Mouse (Mus musculus) forebrain, embryonic 10.5 days (tissue): ENCODE results near the gene Spon1. TPM values are rescaled to one million over a fixed set of nuclear protein-coding genes. Genes with fewer than 3 reads are reported as not detected.

Experiments used
- DNase-seq: peaks from one replicate; pipeline ENCODE4 v3.0.0-alpha.2; 2017; ENCODE audit warnings: low spot score; ENCODE audit errors: extremely low spot score
- H3K27ac ChIP-seq: fragments of 300-500 bp; sonication (generic); 2 replicates; pipeline ENCODE4 v1.5.1; 2016; ENCODE audit warnings: mild to moderate bottlenecking
- H3K27me3 ChIP-seq: fragments of 300-500 bp; sonication (generic); 2 replicates; pipeline ENCODE4 v1.6.1; 2016; ENCODE audit warnings: mild to moderate bottlenecking; ENCODE audit not compliant: poor library complexity, severe bottlenecking
- H3K36me3 ChIP-seq: fragments of 300-500 bp; sonication (generic); replicated peaks from 2 replicates; pipeline ENCODE4 v1.6.1; 2016; ENCODE audit warnings: mild to moderate bottlenecking, moderate library complexity
- H3K4me1 ChIP-seq: fragments of 300-500 bp; sonication (generic); 2 replicates; pipeline ENCODE4 v1.6.1; 2016
- H3K4me3 ChIP-seq: fragments of 300-500 bp; sonication (generic); 2 replicates; pipeline ENCODE4 v1.5.1; 2016; ENCODE audit warnings: mild to moderate bottlenecking, moderate library complexity
- H3K9me3 ChIP-seq: fragments of 300-500 bp; sonication (generic); 2 replicates; pipeline ENCODE4 v1.6.1; 2016; ENCODE audit warnings: mild to moderate bottlenecking, moderate library complexity
- WGBS: fragments of 180-500 bp; shearing (Covaris S2); methylation state at CpG from one replicate; pipeline ENCODE4 v1.1.7; 2016; 5-methylcytosine and 5-hydroxymethylcytosine counted together
- polyA plus RNA-seq: library from polyadenylated mRNA; unstranded; fragments of >200 nt; fragmentation: Nextera tagmentation; extraction: Ambion mirVana; gene quantifications from 2 replicates; pipeline ENCODE4 v1.2.1, GENCODE M21; 2016

Gene Spon1
- polyA plus RNA-seq, 1 experiment from 2014 or later = 10.3 TPM

DNA sequence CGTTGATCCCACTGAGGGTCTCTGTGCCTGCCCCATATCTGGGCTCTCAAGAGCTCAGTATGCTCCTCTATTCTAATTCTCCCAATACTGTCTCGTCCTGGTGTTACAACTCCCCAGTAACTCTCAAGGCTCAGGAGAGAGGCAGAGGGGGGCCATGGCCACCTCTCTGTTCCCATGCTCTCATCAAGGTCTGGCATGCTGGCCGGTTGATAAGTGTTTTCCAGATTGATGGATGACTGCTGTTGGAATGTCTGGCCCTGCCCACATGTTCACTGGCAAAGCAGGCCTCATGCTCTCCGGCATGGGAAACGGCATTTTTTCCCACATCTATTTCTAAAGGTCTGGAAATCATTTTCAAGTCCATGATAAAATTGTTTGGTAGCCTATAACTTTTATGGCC is 29.4 kb downstream of the Spon1 start:
- H3K9me3 ChIP-seq = no peaks in the 10 kb centered on the region; the same call in 1 of the 2 replicates
- H3K27ac ChIP-seq = no peak overlapping the region
- H3K4me1 ChIP-seq = no peaks in the 10 kb centered on the region
- no peak for DNase-seq
- no peak overlapping the region for H3K4me3 ChIP-seq
- no peaks in the 10 kb centered on the region for H3K36me3 ChIP-seq
- H3K27me3 ChIP-seq = no peaks in the 10 kb centered on the region
- WGBS = 83% methylated on average over 5 of the region's 5 CpGs

DNA sequence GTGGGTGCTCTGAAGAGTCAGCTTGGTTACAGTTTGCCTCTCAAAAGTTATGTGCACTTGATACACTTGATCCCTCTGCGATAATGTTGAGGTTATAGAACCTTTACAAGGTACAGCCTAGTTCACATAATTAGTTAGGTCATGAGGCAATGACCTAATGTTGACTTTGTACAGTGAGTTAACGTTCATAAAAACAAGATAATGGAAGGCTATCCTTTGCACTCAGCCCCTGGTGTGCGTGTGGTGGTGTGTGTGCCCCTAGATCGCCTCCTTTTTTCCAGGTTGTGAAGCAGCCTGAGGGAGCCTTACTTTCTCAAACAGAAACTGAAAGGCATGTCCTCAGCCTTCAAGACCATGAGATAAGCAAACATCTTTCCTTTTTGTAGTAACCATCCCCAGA is 31.3 kb downstream of the Spon1 start:
- Histone ChIP-seq H3K36me3 (no peaks in the 10 kb centered on the region), H3K27me3 (no peaks in the 10 kb centered on the region), H3K4me1 (no peaks in the 10 kb centered on the region), H3K4me3 (no peak overlapping the region), H3K27ac (no peak overlapping the region), H3K9me3 (no peaks in the 10 kb centered on the region; the same call in 1 of the 2 replicates)
- no peak for DNase-seq
- 93% methylated on average over 4 of the region's 4 CpGs for WGBS

DNA sequence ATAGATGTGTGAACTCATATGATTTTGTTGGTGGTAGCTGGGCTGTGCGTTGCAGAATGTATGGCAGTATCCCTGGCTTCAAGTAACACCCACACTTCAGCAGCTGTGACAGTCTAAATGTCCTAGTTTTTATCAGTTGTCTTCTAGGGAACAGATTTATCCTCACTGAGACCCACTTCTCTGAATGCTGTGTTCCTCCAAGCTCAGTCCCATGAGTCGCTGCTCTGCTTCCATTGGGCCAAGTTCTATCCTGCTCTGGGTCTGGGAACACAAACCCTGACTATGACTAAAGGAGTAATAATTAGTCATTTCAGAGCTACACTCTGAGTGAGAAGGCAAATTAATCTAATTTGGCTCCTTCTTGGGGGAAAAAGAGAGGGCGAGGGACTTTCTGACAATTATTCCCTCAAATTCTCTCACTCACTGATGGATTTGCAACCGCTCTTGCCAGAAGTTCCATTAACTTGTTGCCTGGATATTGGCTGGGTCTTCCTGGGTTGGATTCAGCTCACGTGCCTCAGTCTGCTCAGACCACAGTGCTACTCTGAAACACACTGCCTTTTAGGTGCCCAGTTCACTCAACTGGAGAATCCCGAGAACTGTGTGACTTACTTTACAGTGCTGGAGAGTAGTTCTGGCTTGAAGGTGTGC is 32.9 kb downstream of the Spon1 start:
- Histone ChIP-seq H3K36me3 (no peaks in the 10 kb centered on the region), H3K27ac (no peak overlapping the region), H3K9me3 (no peaks in the 10 kb centered on the region; the same call in 1 of the 2 replicates), H3K27me3 (no peaks in the 10 kb centered on the region), H3K4me1 (no peaks in the 10 kb centered on the region), H3K4me3 (no peak overlapping the region)
- 91% methylated on average over 6 of the region's 6 CpGs for WGBS
- DNase-seq = no peak

DNA sequence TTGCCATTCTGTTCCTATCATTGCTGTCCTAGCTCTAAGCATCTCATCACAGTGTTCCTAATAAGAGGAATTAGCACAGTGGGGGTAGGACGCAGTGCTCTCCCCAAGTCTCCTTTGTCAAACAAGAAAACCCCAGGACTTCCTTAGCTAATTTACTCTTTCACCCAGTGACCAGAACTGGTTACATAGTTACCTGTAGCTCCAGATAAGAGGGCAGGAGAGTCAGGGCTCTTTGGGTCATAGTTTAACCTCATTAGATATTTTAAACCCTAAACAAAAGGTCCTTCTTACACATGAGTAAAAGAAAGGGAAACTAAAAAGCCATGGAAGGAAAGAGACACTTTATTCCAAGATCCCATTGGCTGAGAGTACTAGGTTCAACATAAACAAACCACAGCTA is 44.0 kb downstream of the Spon1 start:
- DNase-seq = no peak
- H3K4me3 ChIP-seq = no peak overlapping the region
- WGBS = 64% methylated on average over 1 of the region's 1 CpGs
- no peaks in the 10 kb centered on the region for H3K27me3 ChIP-seq
- no peaks in the 10 kb centered on the region for H3K36me3 ChIP-seq
- no peak overlapping the region for H3K27ac ChIP-seq
- no peaks in the 10 kb centered on the region for H3K9me3 ChIP-seq
- H3K4me1 ChIP-seq = peaks cover 11% of the 10 kb centered on the region

DNA sequence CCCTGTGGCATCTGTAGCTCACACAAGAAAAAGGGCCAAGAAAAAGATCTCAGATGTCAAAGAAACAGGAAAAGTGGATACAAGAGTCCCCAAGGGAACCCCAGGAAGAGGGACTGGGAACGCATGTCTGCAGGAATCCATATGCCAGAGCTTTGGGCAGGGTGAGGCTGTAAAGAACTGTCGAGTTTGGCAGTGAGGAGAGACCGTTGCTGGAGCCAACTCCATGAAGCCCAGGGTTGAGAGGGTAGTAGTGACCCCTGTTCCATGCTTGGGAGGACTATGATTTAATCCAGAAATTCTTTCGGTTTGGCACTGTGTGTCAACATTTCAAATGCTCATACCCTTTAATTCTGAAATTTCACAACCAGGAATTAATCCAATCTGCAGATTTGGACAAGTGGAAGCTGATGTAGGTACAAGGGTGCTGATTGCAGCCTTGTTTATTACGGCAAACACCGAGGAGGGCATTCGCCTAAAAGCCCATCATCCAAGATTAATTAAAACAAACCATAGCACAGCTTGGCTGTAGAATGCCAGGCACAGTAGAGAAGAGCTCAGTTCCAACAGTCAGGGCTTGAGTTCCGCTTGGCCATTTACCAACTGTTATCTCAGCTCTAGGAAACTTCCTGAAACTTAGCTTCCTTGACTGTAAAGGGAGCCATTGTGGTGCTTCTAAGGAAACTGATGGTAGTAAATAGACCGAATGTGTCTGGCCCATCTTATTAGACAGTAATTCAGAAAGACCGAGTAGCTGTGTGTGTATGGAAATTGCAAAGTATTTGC is 45.8 kb downstream of the Spon1 start:
- Histone ChIP-seq H3K4me1 (peaks cover 13% of the 10 kb centered on the region), H3K36me3 (no peaks in the 10 kb centered on the region), H3K4me3 (no peak overlapping the region), H3K27ac (no peak overlapping the region), H3K9me3 (no peaks in the 10 kb centered on the region), H3K27me3 (peaks cover 16% of the 10 kb centered on the region)
- 88% methylated on average over 10 of the region's 10 CpGs for WGBS
- no peak for DNase-seq

DNA sequence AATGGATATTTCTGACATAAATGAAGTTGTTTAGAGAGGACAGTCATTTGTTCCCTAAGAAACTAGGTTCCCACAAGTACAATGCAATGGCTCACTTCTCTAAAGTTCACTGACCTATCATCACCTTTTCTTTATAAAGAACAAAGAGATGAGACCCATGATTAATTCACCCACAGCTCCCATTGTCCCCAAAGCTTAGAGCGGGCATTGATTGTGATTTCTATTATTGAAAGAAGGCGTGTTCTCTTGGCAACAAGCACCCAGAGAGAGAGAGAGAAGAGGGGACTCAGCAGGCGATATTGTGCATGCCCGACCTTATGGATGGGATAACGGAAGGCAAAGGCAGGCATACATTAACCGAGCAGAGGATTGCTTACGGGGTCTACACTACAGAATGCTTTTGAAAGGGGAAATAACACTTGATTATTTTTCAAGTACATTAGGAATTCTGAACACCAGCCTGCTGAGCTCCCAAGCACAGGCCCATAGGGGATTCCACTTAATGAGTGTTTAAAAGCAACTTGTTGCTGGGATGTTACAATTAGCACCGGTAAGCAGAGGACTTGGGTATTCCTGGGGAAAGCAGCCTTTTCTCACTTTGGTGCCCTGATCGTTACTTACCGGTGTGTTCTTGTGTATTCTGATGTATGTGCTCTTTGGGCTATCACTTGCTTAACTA is 48.4 kb downstream of the Spon1 start:
- Histone ChIP-seq H3K4me3 (no peak overlapping the region), H3K36me3 (no peaks in the 10 kb centered on the region), H3K4me1 (peaks cover 29% of the 10 kb centered on the region), H3K9me3 (no peaks in the 10 kb centered on the region), H3K27me3 (peaks cover 36% of the 10 kb centered on the region), H3K27ac (no peak overlapping the region)
- WGBS = 48% methylated on average over 10 of the region's 10 CpGs
- DNase-seq = no peak

DNA sequence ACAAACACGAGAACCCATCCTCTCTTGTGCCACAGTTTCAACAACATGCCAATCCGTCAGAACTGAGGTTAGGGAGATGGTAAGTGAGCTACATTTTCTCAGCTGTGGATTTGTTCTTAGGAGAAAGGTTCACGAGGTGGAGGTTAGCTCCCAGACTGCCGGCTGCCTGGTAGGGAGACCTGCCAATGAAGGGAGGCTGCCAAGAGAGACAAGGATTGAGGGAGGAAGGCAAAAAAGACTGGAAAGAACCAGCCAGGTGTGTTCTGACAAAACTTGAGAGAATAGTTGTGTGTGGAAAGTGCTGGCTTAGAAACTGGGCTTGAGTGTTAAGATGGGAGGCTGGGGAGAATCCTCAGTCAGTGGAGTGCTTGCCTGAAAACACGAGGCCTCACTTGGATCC is 49.9 kb downstream of the Spon1 start:
- DNase-seq = no peak
- peaks cover 29% of the 10 kb centered on the region for H3K4me1 ChIP-seq
- H3K9me3 ChIP-seq = no peaks in the 10 kb centered on the region
- no peak overlapping the region for H3K27ac ChIP-seq
- H3K36me3 ChIP-seq = no peaks in the 10 kb centered on the region
- H3K4me3 ChIP-seq = no peak overlapping the region
- peaks cover 48% of the 10 kb centered on the region for H3K27me3 ChIP-seq
- 86% methylated on average over 5 of the region's 5 CpGs for whole genome bisulfite sequencing

DNA sequence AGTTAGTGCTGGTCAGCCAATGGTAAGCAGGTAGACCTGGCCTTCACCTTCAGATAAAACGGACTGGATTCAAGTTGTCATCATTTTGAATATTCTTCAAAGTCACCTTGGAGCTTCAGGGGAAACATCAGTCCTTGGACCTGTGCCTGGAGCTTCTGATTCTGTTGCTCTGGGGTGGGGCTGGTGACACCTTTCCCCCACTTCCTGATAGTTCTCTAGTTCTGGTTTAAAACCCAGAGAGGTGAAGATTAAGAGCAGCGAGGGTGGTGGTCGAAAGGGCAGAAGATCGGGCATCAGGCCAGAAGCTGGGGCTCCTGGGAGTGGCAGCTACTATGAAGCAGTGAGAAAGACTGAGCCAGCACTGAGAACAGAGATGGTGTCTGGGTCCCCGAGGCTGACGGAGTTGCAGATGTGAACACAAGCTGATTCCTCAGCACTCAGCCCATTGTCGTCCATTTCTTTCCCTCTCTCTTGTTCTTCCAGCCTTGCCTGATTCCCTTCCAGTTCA is 51.1 kb downstream of the Spon1 start:
- Histone ChIP-seq H3K36me3 (no peaks in the 10 kb centered on the region), H3K9me3 (no peaks in the 10 kb centered on the region), H3K4me3 (no peak overlapping the region), H3K4me1 (peaks cover 29% of the 10 kb centered on the region), H3K27ac (no peak overlapping the region), H3K27me3 (peaks cover 56% of the 10 kb centered on the region)
- WGBS = 80% methylated on average over 7 of the region's 7 CpGs
- no peak for DNase-seq

DNA sequence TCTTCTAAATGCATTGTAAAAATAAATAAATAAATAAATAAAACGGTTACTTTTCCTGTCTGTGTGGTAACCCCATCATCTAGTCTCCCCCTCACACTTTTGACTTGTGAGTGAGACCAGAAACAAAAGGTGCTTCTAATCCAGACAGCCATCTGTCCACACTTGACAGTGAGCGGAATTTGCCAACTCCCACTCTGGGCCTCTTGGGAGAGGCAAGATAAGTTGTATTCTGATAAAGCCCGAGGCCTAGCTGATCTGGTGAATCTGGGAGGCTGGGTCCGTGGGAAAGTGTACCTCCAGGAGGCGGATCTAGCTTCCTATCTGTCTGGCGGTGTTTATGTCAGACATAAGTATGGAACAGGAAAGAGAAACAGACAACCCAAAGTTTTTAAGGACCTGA is 52.3 kb downstream of the Spon1 start:
- Histone ChIP-seq H3K4me3 (no peak overlapping the region), H3K4me1 (peaks cover 29% of the 10 kb centered on the region), H3K27ac (no peak overlapping the region), H3K9me3 (no peaks in the 10 kb centered on the region), H3K36me3 (no peaks in the 10 kb centered on the region), H3K27me3 (peaks cover 64% of the 10 kb centered on the region)
- 74% methylated on average over 6 of the region's 6 CpGs for WGBS
- DNase-seq = no peak

DNA sequence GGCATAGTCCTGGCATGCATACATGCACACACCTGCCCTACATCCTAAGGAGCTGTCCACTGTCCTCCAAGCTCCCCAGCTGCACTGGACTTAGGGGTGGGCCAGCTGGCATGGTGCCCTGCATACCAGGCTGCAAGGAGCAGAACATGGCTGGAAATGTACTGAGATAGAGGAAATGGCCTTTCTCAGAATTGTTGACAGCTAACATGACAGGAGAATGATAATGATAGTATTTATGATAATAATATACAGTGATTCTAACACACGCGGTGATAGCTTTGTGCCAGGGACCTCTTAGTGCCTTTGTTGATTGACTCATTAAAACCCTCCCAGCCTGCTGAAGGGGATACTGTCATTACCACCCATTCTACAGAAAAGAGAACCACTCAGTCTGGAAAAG is 54.4 kb downstream of the Spon1 start:
- H3K9me3 ChIP-seq = no peaks in the 10 kb centered on the region
- H3K4me1 ChIP-seq = peaks cover 19% of the 10 kb centered on the region
- H3K4me3 ChIP-seq = no peak overlapping the region
- WGBS = 92% methylated on average over 2 of the region's 2 CpGs
- DNase-seq = no peak
- H3K27me3 ChIP-seq = peaks cover 83% of the 10 kb centered on the region
- no peak overlapping the region for H3K27ac ChIP-seq
- H3K36me3 ChIP-seq = no peaks in the 10 kb centered on the region

DNA sequence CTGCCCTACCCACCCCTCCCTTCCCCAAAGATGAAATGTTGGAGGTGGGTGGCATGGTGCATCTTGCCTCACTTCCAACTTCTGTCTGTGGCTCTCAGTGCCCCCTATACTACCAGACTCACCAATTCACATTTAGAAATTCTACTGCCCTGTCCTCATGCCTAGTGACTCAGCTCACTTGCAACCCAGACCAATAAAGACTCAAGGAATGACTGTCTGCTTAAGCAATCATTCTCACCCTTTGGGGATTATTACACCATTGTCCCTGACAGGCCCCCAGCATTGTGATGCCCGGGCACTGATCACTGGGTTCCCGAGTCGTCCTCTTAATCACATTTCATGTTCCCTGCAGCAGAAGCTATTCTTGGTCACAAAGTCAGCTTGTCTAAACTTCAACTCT is 57.2 kb downstream of the Spon1 start:
- 51% methylated on average over 3 of the region's 3 CpGs for WGBS
- H3K4me3 ChIP-seq = no peak overlapping the region
- no peak overlapping the region for H3K27ac ChIP-seq
- DNase-seq = no peak
- H3K27me3 ChIP-seq = peaks cover 81% of the 10 kb centered on the region
- H3K9me3 ChIP-seq = no peaks in the 10 kb centered on the region
- no peaks in the 10 kb centered on the region for H3K36me3 ChIP-seq
- peaks cover 30% of the 10 kb centered on the region for H3K4me1 ChIP-seq

DNA sequence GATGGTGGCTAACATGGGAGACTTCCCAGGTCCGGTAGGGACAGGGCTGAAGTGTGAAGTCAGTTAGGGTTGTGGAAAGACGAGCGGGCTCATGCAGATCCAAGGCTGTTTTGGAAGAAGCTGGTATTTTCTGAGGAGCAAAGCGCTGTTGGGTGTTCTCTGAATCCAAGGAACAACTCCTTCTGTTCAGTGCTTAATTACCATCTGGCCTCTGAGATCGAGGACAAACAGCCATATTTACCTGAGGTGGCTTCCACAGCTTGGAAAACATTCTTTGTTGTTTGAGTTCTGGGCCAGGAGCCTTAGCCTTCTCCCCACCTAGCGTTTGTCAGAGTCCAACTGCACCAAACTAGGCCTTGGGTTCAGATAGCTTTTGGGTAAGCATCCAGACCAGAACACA is 58.9 kb downstream of the Spon1 start:
- 93% methylated on average over 6 of the region's 6 CpGs for WGBS
- H3K4me3 ChIP-seq = no peak overlapping the region
- H3K27me3 ChIP-seq = peaks cover 87% of the 10 kb centered on the region
- no peak overlapping the region for H3K27ac ChIP-seq
- DNase-seq = no peak
- H3K9me3 ChIP-seq = no peaks in the 10 kb centered on the region
- peaks cover 40% of the 10 kb centered on the region for H3K4me1 ChIP-seq
- H3K36me3 ChIP-seq = no peaks in the 10 kb centered on the region
